Mouse (Mus musculus): ENCODE results near the gene Bmpr2. TPM values are rescaled to one million over a fixed set of nuclear protein-coding genes. Genes with fewer than 3 reads are reported as not detected.

The Bmpr2 gene
- total and polyA plus RNA-seq, 3 experiments = 8.2 to 45.4 (median 40.4) TPM

GRCm38 (mm10) chr1:59797865-59798264, 34.7 kb downstream of the Bmpr2 start:
- Histone ChIP-seq H3K27me3 (ENCODE audit: control insufficient read depth, insufficient read depth, low read length) (no peaks in the 10 kb centered on the region), H3K27ac (peak overlapping the region; percentile 72), H3K4me3 (no peak overlapping the region; the same call in 1 of the 2 replicates), H3K4me1 (ENCODE audit: control insufficient read depth, insufficient read depth, low read length) (peaks cover 9% of the 10 kb centered on the region), H3K36me3 (ENCODE audit: control insufficient read depth, insufficient read depth, low read length) (peaks cover 19% of the 10 kb centered on the region), H3K79me2 (replicated peaks; ENCODE audit: control insufficient read depth, insufficient read depth, low read length) (peaks cover 3% of the 10 kb centered on the region; the same call in 1 of the 2 replicates), H3K9ac (ENCODE audit: low read depth, low read length) (no peak overlapping the region)
- intact Hi-C loops (cut with DNase I) = loop anchor here (2.0 kb wide), 1 partner anchor 31 kb away; no protein-coding TSS in a partner anchor
- 46% methylated on average over 2 of the region's 2 CpGs for WGBS
- no peak for DNase-seq
- TF ChIP-seq EP300 (IDR thresholded peaks at IDR 0.05; ENCODE audit: insufficient read depth, low read depth, low read length) = no peak
- no peak for TF ChIP-seq CTCF (IDR thresholded peaks at IDR 0.05)
- no peak for TF ChIP-seq POLR2A (IDR thresholded peaks at IDR 0.05; ENCODE audit: insufficient read depth, low read depth, low read length)

- no peak for TF ChIP-seq EP300 (IDR thresholded peaks at IDR 0.05; ENCODE audit: insufficient read depth, low read depth, low read length)
- TF ChIP-seq CTCF (IDR thresholded peaks at IDR 0.05) = no peak
- no peak for TF ChIP-seq POLR2A (IDR thresholded peaks at IDR 0.05; ENCODE audit: insufficient read depth, low read depth, low read length)
- no peak for DNase-seq
- no peak overlapping the region for H3K4me3 ChIP-seq
- H3K79me2 ChIP-seq (replicated peaks; ENCODE audit: control insufficient read depth, insufficient read depth, low read length) = peaks cover 4% of the 10 kb centered on the region
- H3K27ac ChIP-seq = no peak overlapping the region
- intact Hi-C loops (cut with DNase I) = no loop called here
- H3K36me3 ChIP-seq (ENCODE audit: control insufficient read depth, insufficient read depth, low read length) = peaks cover 14% of the 10 kb centered on the region
- no peak overlapping the region for H3K9ac ChIP-seq (ENCODE audit: low read depth, low read length)
- WGBS = 18% methylated on average over 2 of the region's 2 CpGs
- H3K27me3 ChIP-seq (ENCODE audit: control insufficient read depth, insufficient read depth, low read length) = no peaks in the 10 kb centered on the region
- H3K4me1 ChIP-seq (ENCODE audit: control insufficient read depth, insufficient read depth, low read length) = peaks cover 7% of the 10 kb centered on the region
These were observed 41.2 kb downstream of the Bmpr2 start for GRCm38 (mm10) chr1:59804363-59804762.

GRCm38 (mm10) chr1:59809921-59810320, 46.7 kb downstream of the Bmpr2 start:
- no peak overlapping the region for H3K4me3 ChIP-seq
- DNase-seq = no peak
- peaks cover 3% of the 10 kb centered on the region; the same call in 1 of the 2 replicates for H3K79me2 ChIP-seq (replicated peaks; ENCODE audit: control insufficient read depth, insufficient read depth, low read length)
- H3K27ac ChIP-seq = no peak overlapping the region
- H3K4me1 ChIP-seq (ENCODE audit: control insufficient read depth, insufficient read depth, low read length) = no peaks in the 10 kb centered on the region
- no peak overlapping the region for H3K9ac ChIP-seq (ENCODE audit: low read depth, low read length)
- 45% methylated on average over 2 of the region's 2 CpGs for WGBS
- TF ChIP-seq EP300 (IDR thresholded peaks at IDR 0.05; ENCODE audit: insufficient read depth, low read depth, low read length) = no peak
- no peak for TF ChIP-seq CTCF (IDR thresholded peaks at IDR 0.05)
- TF ChIP-seq POLR2A (IDR thresholded peaks at IDR 0.05; ENCODE audit: insufficient read depth, low read depth, low read length) = no peak
- peaks cover 2% of the 10 kb centered on the region; the same call in 1 of the 2 replicates for H3K36me3 ChIP-seq (ENCODE audit: control insufficient read depth, insufficient read depth, low read length)
- intact Hi-C loops (cut with DNase I) = no loop called here
- no peaks in the 10 kb centered on the region for H3K27me3 ChIP-seq (ENCODE audit: control insufficient read depth, insufficient read depth, low read length)

GRCm38 (mm10) chr1:59812782-59813181, 49.6 kb downstream of the Bmpr2 start:
- intact Hi-C loops (cut with DNase I) = loop anchor here (2.0 kb wide), 1 partner anchor 14 kb away; no protein-coding TSS in a partner anchor

GRCm38 (mm10) chr1:59825421-59825820, 62.2 kb downstream of the Bmpr2 start:
- intact Hi-C loops (cut with DNase I) = no loop called here
- Histone ChIP-seq H3K27ac (no peak overlapping the region), H3K36me3 (ENCODE audit: control insufficient read depth, insufficient read depth, low read length) (peaks cover 11% of the 10 kb centered on the region; the same call in 1 of the 2 replicates), H3K4me1 (ENCODE audit: control insufficient read depth, insufficient read depth, low read length) (peaks cover 3% of the 10 kb centered on the region), H3K79me2 (replicated peaks; ENCODE audit: control insufficient read depth, insufficient read depth, low read length) (peaks cover 1% of the 10 kb centered on the region), H3K27me3 (ENCODE audit: control insufficient read depth, insufficient read depth, low read length) (no peaks in the 10 kb centered on the region), H3K9ac (ENCODE audit: low read depth, low read length) (no peak overlapping the region), H3K4me3 (no peak overlapping the region)
- DNase-seq = peak; percentile 21 to 47
- no peak for TF ChIP-seq CTCF (IDR thresholded peaks at IDR 0.05)
- TF ChIP-seq POLR2A (IDR thresholded peaks at IDR 0.05; ENCODE audit: insufficient read depth, low read depth, low read length) = no peak
- no peak for TF ChIP-seq EP300 (IDR thresholded peaks at IDR 0.05; ENCODE audit: insufficient read depth, low read depth, low read length)

More at GRCm38 (mm10) chr1:59812782-59813181, 49.6 kb downstream of the Bmpr2 start:
- Histone ChIP-seq H3K27me3 (ENCODE audit: control insufficient read depth, insufficient read depth, low read length) (no peaks in the 10 kb centered on the region), H3K36me3 (ENCODE audit: control insufficient read depth, insufficient read depth, low read length) (peaks cover 8% of the 10 kb centered on the region), H3K4me1 (ENCODE audit: control insufficient read depth, insufficient read depth, low read length) (no peaks in the 10 kb centered on the region), H3K79me2 (replicated peaks; ENCODE audit: control insufficient read depth, insufficient read depth, low read length) (no peaks in the 10 kb centered on the region; the same call in 1 of the 2 replicates), H3K27ac (no peak overlapping the region), H3K4me3 (no peak overlapping the region), H3K9ac (ENCODE audit: low read depth, low read length) (no peak overlapping the region)
- DNase-seq = no peak
- WGBS = 80% methylated on average over 4 of the region's 4 CpGs
- no peak for TF ChIP-seq POLR2A (IDR thresholded peaks at IDR 0.05; ENCODE audit: insufficient read depth, low read depth, low read length)
- peak; percentile 42 for TF ChIP-seq CTCF (IDR thresholded peaks at IDR 0.05)

- no peak for DNase-seq
- 84% methylated on average over 8 of the region's 8 CpGs for WGBS
These were observed 63.4 kb downstream of the Bmpr2 start for GRCm38 (mm10) chr1:59826583-59826982.

More at GRCm38 (mm10) chr1:59826583-59826982, 63.4 kb downstream of the Bmpr2 start:
- peaks cover 1% of the 10 kb centered on the region for H3K79me2 ChIP-seq (replicated peaks; ENCODE audit: control insufficient read depth, insufficient read depth, low read length)
- no peak overlapping the region for H3K9ac ChIP-seq (ENCODE audit: low read depth, low read length)
- peaks cover 3% of the 10 kb centered on the region for H3K4me1 ChIP-seq (ENCODE audit: control insufficient read depth, insufficient read depth, low read length)
- TF ChIP-seq EP300 (IDR thresholded peaks at IDR 0.05; ENCODE audit: insufficient read depth, low read depth, low read length) (no peak), POLR2A (IDR thresholded peaks at IDR 0.05; ENCODE audit: insufficient read depth, low read depth, low read length) (no peak), CTCF (IDR thresholded peaks at IDR 0.05) (no peak)
- no peak overlapping the region for H3K27ac ChIP-seq
- no peak overlapping the region for H3K4me3 ChIP-seq
- intact Hi-C loops (cut with DNase I) = loop anchor here (2.0 kb wide), 1 partner anchor 14 kb away; no protein-coding TSS in a partner anchor
- no peaks in the 10 kb centered on the region for H3K27me3 ChIP-seq (ENCODE audit: control insufficient read depth, insufficient read depth, low read length)
- peaks cover 11% of the 10 kb centered on the region; the same call in 1 of the 2 replicates for H3K36me3 ChIP-seq (ENCODE audit: control insufficient read depth, insufficient read depth, low read length)

All from heart, adult 2 months (tissue).